Mouse (Mus musculus) heart, embryonic 13.5 days (tissue): ENCODE data around the gene Tmem178b. TPM values are rescaled to one million over a fixed set of nuclear protein-coding genes. Genes with fewer than 3 reads are reported as not detected.

Experiments
- ATAC-seq: fragments of 200-750 bp; cut with Nextera tagmentation; 2 replicates; pipeline ENCODE4 v1.8.0; 2017; ENCODE audit warnings: moderate TSS enrichment; ENCODE audit not compliant: insufficient number of reproducible peaks, low FRiP score, low TSS enrichment; ENCODE audit errors: extremely low read depth
- H3K27ac ChIP-seq: fragments of 300-500 bp; sonication (generic); replicated peaks from 2 replicates; pipeline ENCODE4 v1.5.1; 2015; ENCODE audit warnings: moderate library complexity, mild to moderate bottlenecking, inconsistent platforms
- H3K27me3 ChIP-seq: fragments of 300-500 bp; sonication (generic); replicated peaks from 2 replicates; pipeline ENCODE4 v1.6.1; 2015; ENCODE audit warnings: mild to moderate bottlenecking, inconsistent platforms
- H3K36me3 ChIP-seq: fragments of 300-500 bp; sonication (generic); 2 replicates; pipeline ENCODE4 v1.6.1; 2015; ENCODE audit warnings: mild to moderate bottlenecking, inconsistent platforms
- H3K4me1 ChIP-seq: fragments of 300-500 bp; sonication (generic); 2 replicates; pipeline ENCODE4 v1.6.1; 2015; ENCODE audit warnings: inconsistent platforms
- H3K4me2 ChIP-seq: fragments of 300-500 bp; sonication (generic); 2 replicates; pipeline ENCODE4 v1.6.1; 2015; ENCODE audit warnings: inconsistent platforms, mild to moderate bottlenecking, moderate library complexity
- H3K4me3 ChIP-seq: fragments of 300-500 bp; sonication (generic); 2 replicates; pipeline ENCODE4 v1.5.1; 2015; ENCODE audit warnings: moderate library complexity, mild to moderate bottlenecking, inconsistent platforms
- H3K9ac ChIP-seq: fragments of 300-500 bp; sonication (generic); 2 replicates; pipeline ENCODE4 v1.6.1; 2015; ENCODE audit warnings: inconsistent platforms, mild to moderate bottlenecking, moderate library complexity
- H3K9me3 ChIP-seq: fragments of 300-500 bp; sonication (generic); 2 replicates; pipeline ENCODE4 v1.6.1; 2016; ENCODE audit warnings: inconsistent platforms
- WGBS: fragments of 180-500 bp; shearing (Covaris S2); methylation state at CpG from one replicate; pipeline ENCODE4 v1.1.7; 2015; ENCODE audit warnings: mixed read lengths; 5-methylcytosine and 5-hydroxymethylcytosine counted together
- polyA plus RNA-seq: library from polyadenylated mRNA; unstranded; fragments of >200 nt; fragmentation: Nextera tagmentation; extraction: Ambion mirVana; gene quantifications from 2 replicates; pipeline ENCODE4 v1.2.1, GENCODE M21; 2015

The Tmem178b gene
- polyA plus RNA-seq, 1 experiment from 2014 or later = 0.03 TPM

GRCm38 (mm10) chr6:39876444-39876843 lies 3.4 kb downstream of the Tmem178b start:
- H3K4me1 ChIP-seq = peaks cover 18% of the 10 kb centered on the region
- 59% methylated on average over 3 of the region's 3 CpGs for WGBS
- no peak overlapping the region for H3K4me3 ChIP-seq
- no peaks in the 10 kb centered on the region for H3K36me3 ChIP-seq
- H3K27me3 ChIP-seq = peaks cover 53% of the 10 kb centered on the region
- no peak overlapping the region for H3K4me2 ChIP-seq
- no peak overlapping the region for H3K27ac ChIP-seq
- ATAC-seq = no peak
- H3K9me3 ChIP-seq = no peaks in the 10 kb centered on the region
- no peak overlapping the region for H3K9ac ChIP-seq

DNA sequence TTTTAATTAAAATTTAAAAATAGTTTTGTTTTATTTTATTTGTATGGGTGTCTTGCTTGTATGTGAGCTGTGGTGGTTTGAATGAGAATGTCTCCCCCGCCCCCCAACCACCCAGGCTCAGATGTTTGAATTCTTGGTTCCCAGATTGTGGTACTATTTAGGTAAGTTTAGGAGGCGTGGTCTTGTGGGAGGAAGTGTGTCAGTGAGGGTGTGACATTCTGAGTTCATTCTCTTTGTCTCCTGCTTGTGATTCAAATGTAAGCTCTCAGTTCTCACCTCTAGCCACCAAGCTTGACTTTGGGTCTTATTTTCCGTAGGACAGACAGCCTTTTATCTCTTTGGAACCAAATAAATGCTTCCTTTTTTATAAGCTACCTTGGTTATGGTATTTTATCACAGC lies 17.7 kb downstream of the Tmem178b start:
- Histone ChIP-seq H3K27me3 (no peaks in the 10 kb centered on the region), H3K4me3 (no peak overlapping the region), H3K27ac (no peak overlapping the region), H3K9me3 (no peaks in the 10 kb centered on the region), H3K4me2 (no peak overlapping the region), H3K9ac (no peak overlapping the region), H3K4me1 (no peaks in the 10 kb centered on the region), H3K36me3 (no peaks in the 10 kb centered on the region)
- 51% methylated on average over 3 of the region's 3 CpGs for WGBS
- no peak for ATAC-seq

DNA sequence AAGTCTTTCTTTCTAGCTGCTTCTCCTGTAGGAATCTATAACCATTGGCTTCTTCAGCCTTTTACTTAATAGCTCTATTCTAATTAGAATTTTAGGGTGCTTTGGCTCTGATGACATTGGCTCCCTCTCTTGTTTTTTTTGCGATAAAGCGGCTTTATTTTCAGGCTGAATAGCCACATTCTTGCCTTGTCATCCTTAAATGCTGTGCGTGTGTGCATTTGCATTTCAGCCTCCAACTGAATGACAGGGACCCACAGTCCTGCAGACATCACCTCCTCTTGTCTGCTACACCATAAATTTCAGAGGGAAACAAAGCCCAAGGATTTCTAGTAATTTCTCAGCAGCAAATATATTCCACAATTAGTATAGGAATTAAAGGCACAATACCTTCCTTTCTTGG lies 23.4 kb downstream of the Tmem178b start:
- 81% methylated on average over 3 of the region's 3 CpGs for WGBS
- Histone ChIP-seq H3K27me3 (no peaks in the 10 kb centered on the region), H3K27ac (no peak overlapping the region), H3K9me3 (no peaks in the 10 kb centered on the region), H3K4me3 (no peak overlapping the region), H3K9ac (no peak overlapping the region), H3K4me1 (no peaks in the 10 kb centered on the region), H3K36me3 (no peaks in the 10 kb centered on the region), H3K4me2 (no peak overlapping the region)
- no peak for ATAC-seq

DNA sequence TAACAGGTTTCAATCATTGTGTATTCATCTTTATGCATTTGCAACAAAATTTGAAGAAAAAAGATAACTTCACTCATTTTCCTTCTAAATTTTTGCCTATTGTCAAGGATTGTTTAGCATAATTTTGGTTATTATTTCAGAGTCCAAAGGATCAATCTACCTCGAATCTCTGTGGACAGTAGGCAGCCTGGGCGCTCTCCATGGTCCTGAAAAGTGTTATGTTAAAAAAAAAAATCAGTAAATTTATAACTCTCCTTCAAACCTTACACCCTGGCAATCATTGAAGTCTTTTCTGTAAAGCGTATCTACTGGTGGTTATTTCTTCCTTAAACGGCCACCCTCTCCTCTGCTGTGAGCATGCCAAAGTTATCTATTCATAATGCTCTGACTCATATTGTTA lies 26.2 kb downstream of the Tmem178b start:
- Histone ChIP-seq H3K4me1 (no peaks in the 10 kb centered on the region), H3K4me2 (no peak overlapping the region), H3K27ac (no peak overlapping the region), H3K9ac (no peak overlapping the region), H3K9me3 (no peaks in the 10 kb centered on the region), H3K4me3 (no peak overlapping the region), H3K27me3 (no peaks in the 10 kb centered on the region), H3K36me3 (no peaks in the 10 kb centered on the region)
- no peak for ATAC-seq
- WGBS = 30% methylated on average over 4 of the region's 4 CpGs

DNA sequence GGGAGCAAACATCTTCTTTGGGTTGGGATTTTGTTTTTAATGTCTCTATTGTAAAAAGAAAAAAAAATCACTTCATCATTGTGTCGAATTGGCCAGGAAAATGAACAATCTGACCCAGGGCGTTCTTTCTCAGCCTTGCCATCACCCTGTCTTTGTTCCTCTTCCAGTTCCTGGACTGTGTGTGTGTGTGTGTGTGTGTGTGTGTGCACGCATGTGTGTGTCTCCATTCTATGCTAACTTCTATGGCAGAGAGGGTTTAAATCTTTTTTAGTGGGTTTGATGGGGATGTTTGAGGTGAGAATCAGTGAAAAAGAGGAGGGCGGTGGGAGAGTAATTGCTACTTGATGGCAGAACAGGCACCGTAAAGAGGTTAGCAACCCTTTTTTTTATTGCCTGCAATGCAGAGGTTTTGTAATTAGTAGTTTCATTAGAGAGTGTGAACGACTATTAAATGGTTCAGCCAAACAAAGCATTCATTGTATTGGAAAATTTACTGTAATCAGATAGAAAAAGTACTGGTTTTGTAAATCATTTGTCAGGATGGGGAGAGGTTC lies 30.2 kb downstream of the Tmem178b start:
- 70% methylated on average over 6 of the region's 6 CpGs for WGBS
- Histone ChIP-seq H3K9me3 (no peaks in the 10 kb centered on the region), H3K4me1 (no peaks in the 10 kb centered on the region), H3K4me3 (no peak overlapping the region), H3K36me3 (no peaks in the 10 kb centered on the region), H3K27me3 (no peaks in the 10 kb centered on the region), H3K4me2 (no peak overlapping the region), H3K27ac (no peak overlapping the region), H3K9ac (no peak overlapping the region)
- no peak for ATAC-seq

DNA sequence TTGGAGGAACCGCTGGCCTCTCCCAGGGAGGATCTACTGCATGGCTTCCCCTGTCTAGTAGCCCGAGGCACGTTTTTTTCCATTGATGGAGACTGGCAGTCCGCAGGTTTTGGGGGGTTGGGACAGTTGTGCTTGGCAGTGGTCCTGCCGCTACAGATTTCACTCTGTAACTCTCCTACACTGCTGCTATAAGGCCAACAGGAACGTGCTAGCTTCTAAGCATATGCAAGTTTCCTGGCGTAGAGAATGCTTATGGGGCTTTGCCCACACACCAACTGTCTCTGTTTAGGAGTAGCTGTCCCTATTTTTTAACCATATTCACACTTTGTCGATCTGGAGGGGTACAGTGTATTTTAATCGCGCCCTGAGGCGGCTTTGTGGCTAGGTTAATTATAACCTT lies 30.8 kb downstream of the Tmem178b start:
- Histone ChIP-seq H3K4me2 (no peak overlapping the region), H3K27me3 (no peaks in the 10 kb centered on the region), H3K4me3 (no peak overlapping the region), H3K36me3 (no peaks in the 10 kb centered on the region), H3K9ac (no peak overlapping the region), H3K9me3 (no peaks in the 10 kb centered on the region), H3K27ac (no peak overlapping the region), H3K4me1 (no peaks in the 10 kb centered on the region)
- ATAC-seq = no peak
- 58% methylated on average over 11 of the region's 11 CpGs for WGBS

DNA sequence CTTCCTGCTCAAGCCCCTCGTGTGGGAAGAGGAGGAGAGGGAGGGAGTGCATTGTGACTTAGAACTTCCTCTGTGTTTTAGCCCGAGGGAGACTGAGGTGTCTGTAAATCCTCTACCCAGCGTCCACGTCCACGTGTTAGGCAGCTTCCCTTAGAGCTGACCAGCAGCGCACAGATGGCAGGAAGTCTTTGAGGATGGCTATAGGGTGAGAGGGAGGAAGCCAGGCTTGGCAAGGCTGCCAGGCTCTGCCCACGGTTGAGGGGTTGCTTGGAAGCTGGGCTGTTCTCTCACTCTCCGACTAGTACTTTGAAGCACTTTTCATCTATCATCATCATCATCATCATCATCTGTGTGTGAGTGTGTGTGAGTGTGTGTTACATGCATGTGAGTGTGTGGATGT lies 41.9 kb downstream of the Tmem178b start:
- H3K4me3 ChIP-seq = no peak overlapping the region
- H3K36me3 ChIP-seq = no peaks in the 10 kb centered on the region
- H3K9ac ChIP-seq = no peak overlapping the region
- no peak overlapping the region for H3K27ac ChIP-seq
- no peaks in the 10 kb centered on the region for H3K27me3 ChIP-seq
- H3K4me1 ChIP-seq = no peaks in the 10 kb centered on the region
- ATAC-seq = no peak
- no peak overlapping the region for H3K4me2 ChIP-seq
- H3K9me3 ChIP-seq = no peaks in the 10 kb centered on the region
- 30% methylated on average over 8 of the region's 8 CpGs for WGBS

DNA sequence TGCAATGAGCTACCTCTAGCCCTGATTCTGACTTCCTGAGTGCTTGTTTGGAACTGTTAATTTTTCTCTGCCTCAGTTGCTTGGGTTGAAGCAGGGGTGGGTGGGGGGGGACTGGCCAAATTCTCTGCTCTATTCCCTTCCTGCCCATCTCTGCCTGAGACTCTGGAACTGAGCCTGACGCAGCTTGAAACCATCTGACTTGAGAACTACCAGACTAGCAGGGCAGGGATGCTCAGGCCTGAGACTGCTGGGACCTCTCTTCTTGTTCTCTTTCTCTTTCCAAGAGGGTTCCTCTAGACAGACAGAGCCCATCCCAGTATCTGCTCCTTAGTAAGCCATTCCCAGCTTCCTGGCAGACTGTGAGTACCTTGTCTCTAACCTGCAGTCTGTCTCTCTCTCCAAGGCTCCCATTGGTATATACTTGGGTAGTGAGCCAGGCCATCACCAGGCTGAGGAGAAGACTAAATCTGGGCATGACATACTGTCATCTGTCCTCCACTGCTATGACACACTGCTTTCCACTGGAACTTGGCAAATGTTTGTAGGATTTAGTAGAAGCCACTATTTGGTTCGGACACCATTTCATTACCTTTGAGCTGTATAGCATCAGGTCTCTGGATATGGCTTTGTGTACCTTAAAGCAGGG lies 42.7 kb downstream of the Tmem178b start:
- Histone ChIP-seq H3K36me3 (no peaks in the 10 kb centered on the region), H3K4me1 (no peaks in the 10 kb centered on the region), H3K27ac (no peak overlapping the region), H3K27me3 (no peaks in the 10 kb centered on the region), H3K9ac (no peak overlapping the region), H3K9me3 (no peaks in the 10 kb centered on the region), H3K4me3 (no peak overlapping the region), H3K4me2 (no peak overlapping the region)
- 74% methylated on average over 2 of the region's 2 CpGs for WGBS
- ATAC-seq = no peak

GRCm38 (mm10) chr6:39916514-39916913 lies 43.4 kb downstream of the Tmem178b start:
- H3K36me3 ChIP-seq = no peaks in the 10 kb centered on the region
- no peak overlapping the region for H3K4me2 ChIP-seq
- ATAC-seq = no peak
- no peak overlapping the region for H3K4me3 ChIP-seq
- WGBS = 74% methylated on average over 4 of the region's 4 CpGs
- H3K9ac ChIP-seq = no peak overlapping the region
- no peaks in the 10 kb centered on the region for H3K27me3 ChIP-seq
- H3K27ac ChIP-seq = no peak overlapping the region
- H3K4me1 ChIP-seq = no peaks in the 10 kb centered on the region
- H3K9me3 ChIP-seq = no peaks in the 10 kb centered on the region

- WGBS = 54% methylated on average over 8 of the region's 8 CpGs
Measured at GRCm38 (mm10) chr6:39917242-39917641, 44.2 kb downstream of the Tmem178b start.

DNA sequence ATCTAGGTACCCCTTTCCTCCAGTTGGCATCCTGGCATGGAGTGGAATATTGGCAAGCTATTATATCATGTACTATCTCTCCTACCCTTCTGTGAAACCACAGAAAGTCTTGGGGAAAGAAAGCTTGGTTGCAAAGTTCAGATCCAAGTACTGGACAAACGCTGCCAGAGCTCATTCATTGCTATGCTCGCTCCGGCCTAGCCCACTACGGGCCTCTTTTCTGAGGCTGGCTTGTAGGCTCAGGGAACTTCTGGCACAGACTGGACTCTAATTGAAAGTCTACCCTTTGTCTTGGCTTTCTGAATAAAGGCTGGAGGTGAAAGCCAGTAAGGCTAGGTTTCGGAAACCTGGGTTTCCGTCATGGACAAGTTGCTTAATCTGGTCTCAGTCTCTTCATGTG lies 44.7 kb downstream of the Tmem178b start:
- 87% methylated on average over 6 of the region's 6 CpGs for WGBS
- Histone ChIP-seq H3K27ac (no peak overlapping the region), H3K9me3 (no peaks in the 10 kb centered on the region), H3K27me3 (no peaks in the 10 kb centered on the region), H3K9ac (no peak overlapping the region), H3K36me3 (no peaks in the 10 kb centered on the region), H3K4me1 (no peaks in the 10 kb centered on the region), H3K4me2 (no peak overlapping the region), H3K4me3 (no peak overlapping the region)
- ATAC-seq = no peak

More at GRCm38 (mm10) chr6:39917242-39917641, 44.2 kb downstream of the Tmem178b start:
- H3K9me3 ChIP-seq = no peaks in the 10 kb centered on the region
- H3K4me3 ChIP-seq = no peak overlapping the region
- H3K27ac ChIP-seq = no peak overlapping the region
- H3K36me3 ChIP-seq = no peaks in the 10 kb centered on the region
- H3K4me1 ChIP-seq = no peaks in the 10 kb centered on the region
- H3K4me2 ChIP-seq = no peak overlapping the region
- H3K9ac ChIP-seq = no peak overlapping the region
- no peak for ATAC-seq
- no peaks in the 10 kb centered on the region for H3K27me3 ChIP-seq

DNA sequence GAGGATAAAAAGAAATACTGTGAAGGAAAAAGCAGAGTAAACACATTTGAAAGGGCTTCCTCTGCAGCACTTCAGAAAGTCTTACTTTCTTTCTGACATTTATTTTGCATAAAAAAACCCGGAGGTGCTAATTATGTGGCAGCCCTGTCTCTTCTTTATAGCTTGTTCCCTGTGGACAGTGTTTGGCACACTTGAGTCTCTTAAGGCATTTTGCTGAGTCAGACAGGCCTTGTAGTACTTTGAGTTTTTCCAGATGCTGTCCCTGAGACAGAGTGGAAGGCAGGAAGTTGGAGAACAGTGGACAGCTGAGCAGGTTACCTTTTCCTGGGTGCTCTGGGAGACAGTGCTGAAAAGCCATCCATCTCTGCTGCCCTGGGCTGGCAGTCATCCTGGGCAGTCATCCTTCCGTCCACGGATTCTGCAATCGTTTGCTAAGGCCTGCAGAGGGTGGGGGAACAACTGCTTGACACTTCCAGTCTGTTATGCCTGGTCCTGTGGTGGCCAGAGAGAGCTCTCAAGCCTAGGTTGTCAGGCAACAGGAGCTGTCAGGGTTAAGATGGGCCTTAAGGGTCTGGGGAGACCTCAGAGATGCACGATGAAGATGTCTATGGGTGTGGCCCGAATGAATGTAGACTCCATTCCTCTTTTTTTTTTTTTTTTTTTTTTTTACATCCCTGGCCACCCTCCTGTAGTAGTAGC lies 46.1 kb downstream of the Tmem178b start:
- H3K9me3 ChIP-seq = no peaks in the 10 kb centered on the region
- H3K27ac ChIP-seq = no peak overlapping the region
- WGBS = 68% methylated on average over 6 of the region's 6 CpGs

More for the DNA sequence above, 46.1 kb downstream of the Tmem178b start:
- H3K4me3 ChIP-seq = no peak overlapping the region
- no peaks in the 10 kb centered on the region for H3K36me3 ChIP-seq
- no peaks in the 10 kb centered on the region for H3K4me1 ChIP-seq
- no peak for ATAC-seq
- no peaks in the 10 kb centered on the region for H3K27me3 ChIP-seq
- no peak overlapping the region for H3K4me2 ChIP-seq
- H3K9ac ChIP-seq = no peak overlapping the region
